Mouse (Mus musculus): ENCODE measurements around the gene Dstyk.
A peak's percentile ranks its signal among the peaks of the same experiment; 100 is the strongest.

- TF ChIP-seq CTCF (IDR thresholded peaks at IDR 0.05; ENCODE audit: borderline replicate concordance, insufficient read depth, low read length) (no peak), POLR2A (IDR thresholded peaks at IDR 0.05; ENCODE audit: low read depth, low read length) (peak; percentile 73)
Measured at GRCm38 (mm10) chr1:132476928-132477691, 59.8 kb downstream of the Dstyk start, which contains the start of gene Rbbp5.

Data from embryonic fibroblast, embryonic 13.5 days (primary cell).